Mouse (Mus musculus): ENCODE results near the gene Plscr3.

DNA sequence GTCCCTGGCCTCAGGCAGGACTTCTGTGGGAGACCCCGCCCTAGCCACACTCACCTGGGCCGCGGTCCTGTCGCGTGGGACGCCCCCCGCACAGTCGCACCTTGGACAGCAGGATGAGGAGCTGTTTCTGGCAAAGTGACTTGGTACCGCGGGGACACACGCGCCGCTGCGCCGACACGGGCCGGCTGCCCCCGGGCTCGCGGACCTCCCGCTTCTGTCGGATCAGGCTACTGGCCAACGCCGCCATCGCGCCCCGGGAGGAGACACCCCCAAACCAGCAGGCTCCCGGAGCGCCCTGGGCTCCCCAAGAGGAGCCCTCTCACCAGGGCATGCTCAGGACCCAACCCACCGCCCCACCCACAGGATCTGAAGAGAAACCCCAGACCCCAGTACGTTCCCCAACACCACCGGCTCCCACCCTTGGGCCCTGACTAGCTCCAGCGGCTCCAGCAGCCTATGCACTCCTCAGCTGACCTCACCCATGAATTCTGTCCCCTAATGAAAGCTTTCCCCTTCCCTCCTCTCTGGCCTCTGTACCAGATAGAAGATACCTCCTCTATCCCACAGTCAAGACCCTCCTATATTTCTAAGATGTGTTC lies 44.7 kb upstream of the Plscr3 start, which contains the start of gene Fgf11:
- TF ChIP-seq POLR2A (IDR thresholded peaks at IDR 0.05; ENCODE audit: low read depth, low read length): no peak
- no peak for TF ChIP-seq CTCF (IDR thresholded peaks at IDR 0.05; ENCODE audit: borderline replicate concordance, insufficient read depth, low read length)

Data from embryonic fibroblast, embryonic 13.5 days (primary cell).